Mouse (Mus musculus): ENCODE results near the gene Gmcl1. TPM values are rescaled to one million over a fixed set of nuclear protein-coding genes. Genes with fewer than 3 reads are reported as not detected.

Gene Gmcl1
- total and polyA plus RNA-seq, 3 experiments: 15.9 to 67.0 (median 21.5) TPM

GRCm38 (mm10) chr6:86665560-86666307 is 67.4 kb downstream of the Gmcl1 start:
- H3K9ac ChIP-seq (ENCODE audit: control insufficient read depth, low read depth, low read length, poor library complexity, severe bottlenecking): peak overlapping the region; percentile 84
- H3K4me3 ChIP-seq (ENCODE audit: control insufficient read depth in 1 of 2, insufficient read depth in 1 of 2, low read depth in 2 of 2, low read length in 2 of 2): peak overlapping the region; percentile 49 to 51
- DNase-seq (ENCODE audit: low read depth, low spot score): peak; percentile 89
- peaks cover 3% of the 10 kb centered on the region for H3K79me2 ChIP-seq (ENCODE audit: control insufficient read depth, insufficient read depth, low read length, poor library complexity)
- H3K9me3 ChIP-seq (replicated peaks; ENCODE audit: insufficient read depth, low read length): no peaks in the 10 kb centered on the region
- H3K27me3 ChIP-seq (ENCODE audit: control insufficient read depth in 1 of 2, insufficient read depth in 2 of 2, low read length in 2 of 2): no peaks in the 10 kb centered on the region
- H3K36me3 ChIP-seq (ENCODE audit: control insufficient read depth in 1 of 2, insufficient read depth in 2 of 2, low read length in 2 of 2): peaks cover 0 to 19% of the 10 kb centered on the region in 2 experiments; a peak in 2 of 4 replicates
- peak overlapping the region; percentile 99 for H3K27ac ChIP-seq (ENCODE audit: control insufficient read depth, low read depth, low read length)
- H3K4me1 ChIP-seq (ENCODE audit: control insufficient read depth in 1 of 2, insufficient read depth in 2 of 2, low read length in 2 of 2): peaks cover 12 to 22% of the 10 kb centered on the region in 2 experiments
- TF ChIP-seq MAFK (IDR thresholded peaks at IDR 0.05; ENCODE audit: borderline replicate concordance, low read depth, low read length) (0 out of 2 replicates have a peak, but pooled peaks have one; percentile 42), MYB (IDR thresholded peaks at IDR 0.05; ENCODE audit: low read depth, low read length) (0 out of 2 replicates have a peak, but pooled peaks have one; percentile 38), USF1 (IDR thresholded peaks at IDR 0.05; ENCODE audit: low read depth, low read length) (no peak), ZKSCAN1 (IDR thresholded peaks at IDR 0.05; ENCODE audit: low read depth, low read length) (0 out of 2 replicates have a peak, but pooled peaks have one; percentile 12), HCFC1 (IDR thresholded peaks at IDR 0.05; ENCODE audit: low read depth, low read length) (no peak), EP300 (IDR thresholded peaks at IDR 0.05; ENCODE audit: low read depth in 1 of 2, low read length in 2 of 2) (peak; percentile 59 to 61), ZNF384 (IDR thresholded peaks at IDR 0.05; ENCODE audit: low read depth, low read length) (0 out of 2 replicates have a peak, but pooled peaks have one; percentile 29), MEF2A (IDR thresholded peaks at IDR 0.05; ENCODE audit: extremely low read depth, insufficient replicate concordance, low read depth, low read length, poor library complexity, severe bottlenecking) (no peak), MAZ (IDR thresholded peaks at IDR 0.05; ENCODE audit: low read depth, low read length) (no peak; the same call in 1 of the 2 replicates), POLR2AphosphoS5 (IDR thresholded peaks at IDR 0.05; ENCODE audit: borderline replicate concordance, low read depth, low read length) (no peak), TCF12 (IDR thresholded peaks at IDR 0.05; ENCODE audit: low read depth, low read length) (peak; percentile 52; the same call in 1 of the 2 replicates), TBP (IDR thresholded peaks at IDR 0.05; ENCODE audit: low read depth, low read length) (peak; percentile 89), POLR2AphosphoS2 (IDR thresholded peaks at IDR 0.05; ENCODE audit: low read length) (peak; percentile 26; the same call in 1 of the 2 replicates), RAD21 (IDR thresholded peaks at IDR 0.05; ENCODE audit: low read depth, low read length) (no peak; the same call in none of the 2 replicates), NELFE (IDR thresholded peaks at IDR 0.05; ENCODE audit: low read depth, low read length) (peak; percentile 65), E2F4 (IDR thresholded peaks at IDR 0.05; ENCODE audit: borderline replicate concordance, low read depth, low read length) (no peak), SIN3A (IDR thresholded peaks at IDR 0.05; ENCODE audit: low read length) (peak; percentile 90), ZC3H11A (IDR thresholded peaks at IDR 0.05; ENCODE audit: low read depth, low read length) (no peak), ETS1 (IDR thresholded peaks at IDR 0.05; ENCODE audit: low read depth, low read length) (peak; percentile 75), USF2 (IDR thresholded peaks at IDR 0.05; ENCODE audit: borderline replicate concordance in 1 of 2, insufficient read depth in 1 of 2, low read depth in 1 of 2, low read length in 2 of 2) (no peak), POLR2A (IDR thresholded peaks at IDR 0.05; ENCODE audit: control insufficient read depth in 1 of 2, insufficient read depth in 1 of 2, low read depth in 1 of 2, low read length in 2 of 2, poor library complexity in 1 of 2) (peak; percentile 14 to 64; a peak in 2 of 4 replicates), CTCF (IDR thresholded peaks at IDR 0.05 in 2 of 3, conservative IDR thresholded peaks at IDR 0.05 in 1 of 3; ENCODE audit: control insufficient read depth in 1 of 3, insufficient read depth in 1 of 3, low read depth in 2 of 3, low read length in 3 of 3, poor library complexity in 1 of 3, severe bottlenecking in 1 of 3) (no peak), JUND (IDR thresholded peaks at IDR 0.05; ENCODE audit: low read depth, low read length) (no peak), MYC (IDR thresholded peaks at IDR 0.05; ENCODE audit: low read depth, low read length) (peak; percentile 96), CHD1 (IDR thresholded peaks at IDR 0.05; ENCODE audit: low read depth, low read length) (peak; percentile 25; the same call in 1 of the 2 replicates), ELF1 (IDR thresholded peaks at IDR 0.05; ENCODE audit: low read depth, low read length) (no peak), NRF1 (IDR thresholded peaks at IDR 0.05; ENCODE audit: insufficient read depth, low read depth, low read length, poor library complexity, severe bottlenecking) (no peak), SMC3 (IDR thresholded peaks at IDR 0.05; ENCODE audit: low read depth, low read length) (peak; percentile 36), RCOR1 (IDR thresholded peaks at IDR 0.05; ENCODE audit: low read depth, low read length) (peak; percentile 61), MAX (IDR thresholded peaks at IDR 0.05; ENCODE audit: low read length) (peak; percentile 91), UBTF (IDR thresholded peaks at IDR 0.05; ENCODE audit: borderline replicate concordance, insufficient read depth, low read depth, low read length) (no peak), CHD2 (IDR thresholded peaks at IDR 0.05; ENCODE audit: low read length) (no peak), MXI1 (IDR thresholded peaks at IDR 0.05; ENCODE audit: low read depth, low read length) (peak; percentile 92), BHLHE40 (IDR thresholded peaks at IDR 0.05; ENCODE audit: borderline replicate concordance, low read depth, low read length) (peak; percentile 95), GABPA (IDR thresholded peaks at IDR 0.05; ENCODE audit: low read depth, low read length) (no peak)

Measured in MEL (cell line).